Comparison of ENCODE assay signal across 11 mouse cellular contexts in genomic region chr17:5323746-5324145, GRCm38 (mm10).
DNase-seq lines count a peak whose midpoint lies in the region; ATAC-seq lines count a peak whose summit lies in the region.
"Had no signal": no experiment of that assay in that cellular context is flagged by ENCODE, and none has a peak within 500 bp of the region (broad histone marks: within the 10 kb centered on the region; RNA-seq: fewer than 3 reads in every experiment).

No protein-coding gene starts in this region.

- peak overlapping the region; percentile 91 for H3K27ac ChIP-seq in heart, embryonic 12.5 days (ENCODE audit: poor library complexity, severe bottlenecking)
- H3K27ac ChIP-seq in heart, embryonic 14.5 days (replicated peaks in 1 of 2; ENCODE audit: control insufficient read depth in 1 of 2, insufficient read depth in 1 of 2, low read depth in 2 of 2, low read length in 2 of 2) = peak overlapping the region; percentile 89 to 90
- 0 out of 2 replicates have a peak overlapping the region, but pooled peaks have one; percentile 10 for H3K27ac ChIP-seq in neural tube, embryonic 15.5 days (replicated peaks)
- H3K27ac ChIP-seq: macrophage had no signal

- H3K4me2 ChIP-seq in heart, embryonic 12.5 days = no peak overlapping the region
- peak overlapping the region; percentile 42; the same call in 1 of the 2 replicates for H3K4me2 ChIP-seq in heart, embryonic 14.5 days (ENCODE audit: low read length)
- no peak overlapping the region for H3K4me2 ChIP-seq in neural tube, embryonic 15.5 days

- intact Hi-C loops in heart, postnatal 25 days (cut with DNase I) = loop anchor here (5.0 kb wide), 1 partner anchor 121 kb away; no protein-coding TSS in a partner anchor

- peaks cover 58% of the 10 kb centered on the region for H3K4me1 ChIP-seq in heart, embryonic 12.5 days (replicated peaks)
- H3K4me1 ChIP-seq in megakaryocyte, embryonic 14.5 days = peaks cover 85% of the 10 kb centered on the region
- peaks cover 26 to 60% of the 10 kb centered on the region in 2 experiments for H3K4me1 ChIP-seq in heart, embryonic 14.5 days (ENCODE audit: control insufficient read depth in 2 of 2, insufficient read depth in 2 of 2, low read length in 2 of 2)
- peaks cover 40% of the 10 kb centered on the region for H3K4me1 ChIP-seq in neural tube, embryonic 15.5 days

- DNase-seq in heart, postnatal 25 days (ENCODE audit: low spot score) = no peak
- DNase-seq in spleen, adult 12 weeks (ENCODE audit: low spot score) = no peak
- no peak for DNase-seq in left cerebral cortex, adult 8-10 months (ENCODE audit: low spot score in 2 of 2)
- DNase-seq: thymus, postnatal 25 days had no signal

- H3K4me3 ChIP-seq in heart, embryonic 12.5 days = no peak overlapping the region
- H3K4me3 ChIP-seq in megakaryocyte, embryonic 14.5 days (replicated peaks) = peak overlapping the region; percentile 15
- no peak overlapping the region for H3K4me3 ChIP-seq in heart, embryonic 14.5 days (ENCODE audit: control insufficient read depth in 1 of 2, insufficient read depth in 1 of 2, low read depth in 1 of 2, low read length in 2 of 2)
- no peak overlapping the region for H3K4me3 ChIP-seq in neural tube, embryonic 15.5 days (replicated peaks)

- H3K9ac ChIP-seq in heart, embryonic 12.5 days = peak overlapping the region; percentile 27; the same call in 1 of the 2 replicates
- H3K9ac ChIP-seq in heart, embryonic 14.5 days (ENCODE audit: low read length) = peak overlapping the region; percentile 44
- H3K9ac ChIP-seq in neural tube, embryonic 15.5 days (replicated peaks) = no peak overlapping the region

- H3K9me3 ChIP-seq in heart, embryonic 12.5 days (replicated peaks) = no peaks in the 10 kb centered on the region
- H3K9me3 ChIP-seq in megakaryocyte, embryonic 14.5 days = no peaks in the 10 kb centered on the region
- H3K9me3 ChIP-seq in heart, embryonic 14.5 days (ENCODE audit: control insufficient read depth, low read length) = no peaks in the 10 kb centered on the region
- H3K9me3 ChIP-seq in neural tube, embryonic 15.5 days (replicated peaks) = no peaks in the 10 kb centered on the region

- peaks cover 58% of the 10 kb centered on the region for H3K36me3 ChIP-seq in heart, embryonic 12.5 days
- H3K36me3 ChIP-seq in megakaryocyte, embryonic 14.5 days (replicated peaks; ENCODE audit: low read length) = peaks cover 70% of the 10 kb centered on the region
- peaks cover 71% of the 10 kb centered on the region for H3K36me3 ChIP-seq in heart, embryonic 14.5 days (ENCODE audit: control insufficient read depth, insufficient read depth, low read length)
- peaks cover 37% of the 10 kb centered on the region for H3K36me3 ChIP-seq in neural tube, embryonic 15.5 days

- H3K27me3 ChIP-seq in heart, embryonic 12.5 days (replicated peaks) = no peaks in the 10 kb centered on the region
- no peaks in the 10 kb centered on the region for H3K27me3 ChIP-seq in megakaryocyte, embryonic 14.5 days (replicated peaks)
- no peaks in the 10 kb centered on the region for H3K27me3 ChIP-seq in heart, embryonic 14.5 days (ENCODE audit: control insufficient read depth, insufficient read depth, low read length)
- H3K27me3 ChIP-seq in neural tube, embryonic 15.5 days (replicated peaks) = 0 out of 2 replicates have a peak, but pooled peaks cover 3% of the 10 kb centered on the region
- H3K27me3 ChIP-seq: CH12.LX had no signal

- no peak for ATAC-seq in heart, embryonic 12.5 days (ENCODE audit: insufficient number of reproducible peaks, low FRiP score)
- ATAC-seq in megakaryocyte, adult 5-6 weeks (ENCODE audit: poor library complexity, severe bottlenecking) = no peak
- ATAC-seq in heart, embryonic 14.5 days (ENCODE audit: insufficient number of reproducible peaks, insufficient read depth, low FRiP score, low read depth) = no peak
- ATAC-seq in neural tube, embryonic 15.5 days (ENCODE audit: low FRiP score) = no peak

- 25% methylated on average over 1 of the region's 1 CpGs for WGBS in heart, embryonic 12.5 days
- WGBS in heart, embryonic 14.5 days = 7% methylated on average over 1 of the region's 1 CpGs
- whole genome bisulfite sequencing in neural tube, embryonic 15.5 days = 4% methylated on average over 1 of the region's 1 CpGs

Comparison
In these comparisons a context has a peak if more than half of its experiments do, and no peak if none do; other contexts are left out.
1. H3K27ac ChIP-seq: peak in every context shown above with its lines; median percentile 91 in heart, embryonic 12.5 days; 90 in heart, embryonic 14.5 days; 10 in neural tube, embryonic 15.5 days.